Mouse (Mus musculus): ENCODE results near the gene Yap1. TPM values are rescaled to one million over a fixed set of nuclear protein-coding genes. Genes with fewer than 3 reads are reported as not detected.

Yap1 gene
- total and polyA plus RNA-seq, 2 experiments from 2014 or later: 4.1 to 15.8 TPM

- DNase-seq (ENCODE audit: low spot score): peak; percentile 6
- 66% methylated on average over 5 of the region's 5 CpGs for WGBS
- H3K4me2 ChIP-seq (ENCODE audit: low read depth, low read length, poor library complexity, severe bottlenecking): no peak overlapping the region
These were observed 28.5 kb upstream of the Yap1 start for GRCm38 (mm10) chr9:8032847-8033246.

GRCm38 (mm10) chr9:8018609-8019008 lies 14.2 kb upstream of the Yap1 start:
- DNase-seq (ENCODE audit: low spot score): no peak
- H3K27ac ChIP-seq (ENCODE audit: low read depth, low read length): no peak overlapping the region
- H3K4me3 ChIP-seq (ENCODE audit: low read depth, low read length): no peak overlapping the region
- H3K9ac ChIP-seq (replicated peaks; ENCODE audit: low read length, poor library complexity, severe bottlenecking): no peak overlapping the region
- no peak overlapping the region for H3K4me2 ChIP-seq (ENCODE audit: low read depth, low read length, poor library complexity, severe bottlenecking)
- no peaks in the 10 kb centered on the region for H3K27me3 ChIP-seq (ENCODE audit: insufficient read depth, low read length)
- no peaks in the 10 kb centered on the region for H3K9me3 ChIP-seq (ENCODE audit: low read length)
- ATAC-seq (ENCODE audit: low FRiP score): no peak
- TF ChIP-seq CTCF (IDR thresholded peaks at IDR 0.05): no peak
- WGBS: 92% methylated on average over 5 of the region's 5 CpGs
- H3K36me3 ChIP-seq (ENCODE audit: insufficient read depth, low read length): no peaks in the 10 kb centered on the region
- H3K4me1 ChIP-seq (ENCODE audit: insufficient read depth, low read length): no peaks in the 10 kb centered on the region

More at GRCm38 (mm10) chr9:8032847-8033246, 28.5 kb upstream of the Yap1 start:
- Histone ChIP-seq H3K4me3 (ENCODE audit: low read depth, low read length) (no peak overlapping the region), H3K27me3 (ENCODE audit: insufficient read depth, low read length) (no peaks in the 10 kb centered on the region), H3K9me3 (ENCODE audit: low read length) (no peaks in the 10 kb centered on the region), H3K4me1 (ENCODE audit: insufficient read depth, low read length) (no peaks in the 10 kb centered on the region), H3K36me3 (ENCODE audit: insufficient read depth, low read length) (no peaks in the 10 kb centered on the region), H3K9ac (replicated peaks; ENCODE audit: low read length, poor library complexity, severe bottlenecking) (no peak overlapping the region), H3K27ac (ENCODE audit: low read depth, low read length) (no peak overlapping the region)
- TF ChIP-seq CTCF (IDR thresholded peaks at IDR 0.05): no peak
- ATAC-seq (ENCODE audit: low FRiP score): peak; percentile 38; the same call in 1 of the 2 replicates

- no peaks in the 10 kb centered on the region for H3K36me3 ChIP-seq (ENCODE audit: insufficient read depth, low read length)
- no peaks in the 10 kb centered on the region for H3K9me3 ChIP-seq (ENCODE audit: low read length)
- ATAC-seq (ENCODE audit: low FRiP score): no peak
- H3K4me1 ChIP-seq (ENCODE audit: insufficient read depth, low read length): no peaks in the 10 kb centered on the region
- no peak overlapping the region for H3K4me2 ChIP-seq (ENCODE audit: low read depth, low read length, poor library complexity, severe bottlenecking)
- H3K4me3 ChIP-seq (ENCODE audit: low read depth, low read length): no peak overlapping the region
- no peak for DNase-seq (ENCODE audit: low spot score)
- no peak for TF ChIP-seq CTCF (IDR thresholded peaks at IDR 0.05)
- H3K27ac ChIP-seq (ENCODE audit: low read depth, low read length): no peak overlapping the region
- H3K9ac ChIP-seq (replicated peaks; ENCODE audit: low read length, poor library complexity, severe bottlenecking): no peak overlapping the region
- 63% methylated on average over 15 of the region's 20 CpGs for WGBS
- no peaks in the 10 kb centered on the region for H3K27me3 ChIP-seq (ENCODE audit: insufficient read depth, low read length)
These were observed 13.0 kb upstream of the Yap1 start for GRCm38 (mm10) chr9:8017253-8017913.

GRCm38 (mm10) chr9:8003301-8004271 lies 810 bp downstream of the Yap1 start:
- Histone ChIP-seq H3K9me3 (ENCODE audit: low read length) (no peaks in the 10 kb centered on the region), H3K4me1 (ENCODE audit: insufficient read depth, low read length) (0 out of 2 replicates have a peak, but pooled peaks cover 2% of the 10 kb centered on the region), H3K27ac (ENCODE audit: low read depth, low read length) (peak overlapping the region; percentile 52), H3K36me3 (ENCODE audit: insufficient read depth, low read length) (no peaks in the 10 kb centered on the region), H3K4me2 (ENCODE audit: low read depth, low read length, poor library complexity, severe bottlenecking) (peak overlapping the region; percentile 93), H3K4me3 (ENCODE audit: low read depth, low read length) (peak overlapping the region; percentile 72), H3K9ac (replicated peaks; ENCODE audit: low read length, poor library complexity, severe bottlenecking) (peak overlapping the region; percentile 64), H3K27me3 (ENCODE audit: insufficient read depth, low read length) (no peaks in the 10 kb centered on the region; the same call in 1 of the 2 replicates)
- ATAC-seq (ENCODE audit: low FRiP score) (peak; percentile 64), DNase-seq (ENCODE audit: low spot score) (peak; percentile 41)
- WGBS: under 1% methylated on average over 54 of the region's 82 CpGs
- no peak for TF ChIP-seq CTCF (IDR thresholded peaks at IDR 0.05)

- ATAC-seq (ENCODE audit: low FRiP score): no peak
- H3K4me3 ChIP-seq (ENCODE audit: low read depth, low read length): peak overlapping the region; percentile 72
- 1% methylated on average over 12 of the region's 12 CpGs for WGBS
- no peaks in the 10 kb centered on the region for H3K9me3 ChIP-seq (ENCODE audit: low read length)
- no peak overlapping the region for H3K27ac ChIP-seq (ENCODE audit: low read depth, low read length)
- peak; percentile 12 for DNase-seq (ENCODE audit: low spot score)
- TF ChIP-seq CTCF (IDR thresholded peaks at IDR 0.05): no peak
- H3K27me3 ChIP-seq (ENCODE audit: insufficient read depth, low read length): no peaks in the 10 kb centered on the region; the same call in 1 of the 2 replicates
- H3K9ac ChIP-seq (replicated peaks; ENCODE audit: low read length, poor library complexity, severe bottlenecking): no peak overlapping the region
- peak overlapping the region; percentile 93 for H3K4me2 ChIP-seq (ENCODE audit: low read depth, low read length, poor library complexity, severe bottlenecking)
- H3K4me1 ChIP-seq (ENCODE audit: insufficient read depth, low read length): 0 out of 2 replicates have a peak, but pooled peaks cover 2% of the 10 kb centered on the region
- H3K36me3 ChIP-seq (ENCODE audit: insufficient read depth, low read length): no peaks in the 10 kb centered on the region
These were observed 1.6 kb downstream of the Yap1 start for GRCm38 (mm10) chr9:8002806-8003205.

Measured in midbrain, postnatal 0 days (tissue).